Mouse (Mus musculus) testis, postnatal 14 days (tissue): ENCODE results near the gene Fpr2.
A peak's percentile ranks its signal among the peaks of the same experiment; 100 is the strongest.
"Not testable (repeated sequence)": the region's sequence is repeated elsewhere in the genome, so short reads cannot be mapped to it uniquely, and the experiment has no call there.

Experiments used
- DNase-seq: peaks from one replicate; pipeline ENCODE4 v3.0.0; 2021; ENCODE audit warnings: low spot score

Fpr2 gene

DNA sequence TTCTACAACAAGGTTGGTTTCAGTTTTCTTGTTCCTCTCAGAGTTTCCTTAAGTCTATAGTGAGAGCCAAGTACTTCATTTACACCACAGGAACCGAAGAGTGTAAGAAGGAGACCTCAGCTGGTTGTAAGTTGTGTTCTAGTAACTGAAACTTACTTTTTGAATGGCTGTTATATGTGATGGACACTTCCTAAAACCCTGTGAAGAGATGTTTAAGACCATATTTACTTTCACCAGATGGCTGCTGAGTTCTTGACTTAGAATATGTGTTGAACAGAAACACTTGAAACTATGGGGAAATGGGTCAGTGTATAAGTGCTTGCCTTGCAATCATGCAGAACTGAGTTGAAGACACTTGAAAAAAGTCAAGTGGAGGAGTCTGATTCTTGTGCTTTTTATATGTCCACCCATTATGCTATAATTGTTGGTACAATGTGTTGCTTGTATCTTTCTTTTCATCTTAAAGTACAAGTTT, at the start of gene Fpr2, which contains the start of gene Fpr3:
Gene Fpr2, plus strand, starts transcription at position 51 of the 475 bp plus-strand sequence.
Gene Fpr3, plus strand, starts transcription at position 79 of the 475 bp plus-strand sequence.
- DNase-seq: no peak

DNA sequence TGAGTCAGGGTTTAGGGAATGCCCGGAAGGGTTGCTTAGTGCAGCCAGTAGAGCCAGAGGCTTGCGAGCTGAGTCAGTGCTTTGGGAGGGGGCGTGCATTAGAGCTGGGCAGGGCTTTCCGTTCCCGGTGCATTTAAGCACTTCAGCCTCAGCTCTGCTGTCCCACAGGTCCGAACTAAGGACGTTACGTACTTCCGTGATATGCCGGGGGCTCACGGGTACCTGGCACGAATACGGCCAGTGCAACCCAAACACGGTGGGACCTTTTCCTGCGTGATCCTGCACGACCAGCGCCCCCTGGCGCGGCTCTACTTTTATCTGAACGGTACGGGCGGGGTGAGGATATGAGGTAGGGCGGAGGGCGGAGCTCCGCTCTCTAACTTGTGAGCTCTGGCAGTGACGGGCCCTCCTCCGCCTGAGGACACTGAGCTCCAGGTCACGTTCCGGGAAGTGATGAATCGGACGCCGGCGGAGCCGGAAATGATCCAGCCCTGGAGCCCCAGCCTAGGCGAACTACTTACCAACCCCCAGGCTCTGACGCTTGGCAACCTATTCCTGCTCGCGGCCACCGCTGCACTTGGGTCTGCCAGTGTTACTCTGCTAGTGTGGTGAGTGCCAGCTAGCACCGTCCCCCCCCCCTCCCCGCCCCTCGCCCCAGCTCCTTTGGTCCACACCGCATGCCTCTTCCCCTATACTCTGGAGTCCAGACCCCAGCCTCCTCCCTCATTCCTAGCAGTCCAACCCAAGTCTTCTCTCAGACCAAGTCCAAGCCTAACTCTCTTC, 49.5 kb upstream of the Fpr2 start:
- peak; percentile 90 for DNase-seq

DNA sequence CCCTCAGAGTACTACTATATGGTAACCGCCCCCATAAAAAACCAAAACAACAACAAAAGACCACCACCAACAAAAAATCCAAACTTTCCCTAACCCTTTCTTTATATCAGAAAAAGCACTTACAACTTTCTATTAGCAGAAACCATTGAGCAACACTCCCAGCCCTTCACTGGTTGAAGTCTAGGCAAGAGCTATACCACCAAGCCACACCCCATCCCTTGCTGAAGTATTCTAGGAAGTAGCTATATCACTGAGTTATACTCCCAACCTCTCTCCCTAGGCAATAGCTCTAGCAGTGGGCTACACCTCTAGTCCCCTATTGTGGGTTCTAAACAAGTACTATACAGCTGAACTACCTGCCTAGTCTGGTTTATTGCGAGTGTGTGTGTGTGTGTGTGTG, 48.3 kb upstream of the Fpr2 start:
- DNase-seq: no peak

DNA sequence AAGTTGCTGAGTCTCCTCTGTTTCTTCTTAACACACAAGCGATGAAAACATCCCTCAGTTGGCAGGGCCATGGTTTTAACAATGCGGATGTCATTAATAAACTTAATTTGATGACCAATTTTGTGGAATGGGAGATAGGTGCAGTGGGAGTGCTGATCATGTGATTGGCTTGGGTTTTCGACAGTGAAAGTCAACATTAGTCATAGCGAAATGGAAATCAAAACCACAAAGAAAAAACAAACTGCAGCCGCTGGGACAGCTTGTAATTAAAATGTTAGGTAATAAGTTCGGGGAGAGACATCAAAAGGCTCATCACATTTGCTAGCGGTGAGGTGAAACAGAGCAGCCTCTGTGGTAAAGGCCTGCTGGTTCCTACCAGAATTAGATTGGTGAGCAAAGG, 46.8 kb upstream of the Fpr2 start:
- no peak for DNase-seq

DNA sequence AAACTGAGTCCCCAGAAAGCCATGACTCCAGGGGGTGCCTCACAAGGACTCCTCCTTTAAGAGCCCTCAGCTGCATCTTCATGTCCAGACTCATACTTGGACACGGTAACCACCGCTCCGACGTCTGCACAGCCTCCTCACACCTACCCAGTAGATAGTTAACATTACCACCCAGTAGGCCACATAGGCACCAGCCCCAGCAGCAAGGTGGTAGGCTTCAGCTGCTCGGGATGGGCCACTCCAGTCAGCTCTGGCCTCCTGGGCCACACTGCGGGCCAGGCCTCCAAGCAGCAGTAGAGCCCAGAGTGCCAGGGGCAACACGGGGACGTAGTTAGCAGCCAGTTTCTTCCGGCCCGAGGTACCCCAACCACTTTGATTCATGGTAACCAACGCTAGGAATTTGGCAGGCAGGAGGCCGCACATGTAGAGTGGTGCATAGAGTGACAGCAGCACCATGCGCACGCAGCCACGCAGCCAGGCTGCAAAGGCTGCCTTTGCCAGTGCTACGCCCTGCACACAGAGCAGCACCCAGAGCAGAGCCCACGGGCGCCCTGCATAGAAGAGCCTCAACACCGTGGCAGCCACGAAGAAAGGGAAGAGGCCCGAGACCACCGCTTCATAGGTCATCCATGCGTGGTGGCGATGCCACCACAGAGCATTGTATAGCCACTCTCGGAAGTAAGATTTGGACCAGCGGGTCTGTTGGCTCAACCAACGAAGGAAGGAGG, 43.9 kb upstream of the Fpr2 start:
- no peak for DNase-seq

DNA sequence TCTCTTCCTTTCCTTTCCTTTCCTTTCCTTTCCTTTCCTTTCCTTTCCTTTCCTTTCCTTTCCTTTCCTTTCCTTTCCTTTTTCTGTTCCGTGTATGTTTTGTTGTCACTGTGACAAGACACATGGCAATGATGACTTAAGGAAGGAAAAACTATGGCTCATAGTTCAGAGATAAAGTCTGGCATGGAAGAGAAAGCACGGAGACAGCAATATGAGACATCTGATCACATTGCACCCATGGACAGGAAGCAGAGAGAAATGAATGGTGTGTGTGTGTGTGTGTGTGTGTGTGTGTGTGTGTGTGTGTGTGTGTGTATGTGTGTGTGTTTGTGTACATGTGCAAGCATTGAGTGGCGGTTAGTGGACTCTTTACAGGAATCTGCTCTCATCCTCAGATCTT, 43.0 kb upstream of the Fpr2 start:
- not testable (repeated sequence) for DNase-seq

DNA sequence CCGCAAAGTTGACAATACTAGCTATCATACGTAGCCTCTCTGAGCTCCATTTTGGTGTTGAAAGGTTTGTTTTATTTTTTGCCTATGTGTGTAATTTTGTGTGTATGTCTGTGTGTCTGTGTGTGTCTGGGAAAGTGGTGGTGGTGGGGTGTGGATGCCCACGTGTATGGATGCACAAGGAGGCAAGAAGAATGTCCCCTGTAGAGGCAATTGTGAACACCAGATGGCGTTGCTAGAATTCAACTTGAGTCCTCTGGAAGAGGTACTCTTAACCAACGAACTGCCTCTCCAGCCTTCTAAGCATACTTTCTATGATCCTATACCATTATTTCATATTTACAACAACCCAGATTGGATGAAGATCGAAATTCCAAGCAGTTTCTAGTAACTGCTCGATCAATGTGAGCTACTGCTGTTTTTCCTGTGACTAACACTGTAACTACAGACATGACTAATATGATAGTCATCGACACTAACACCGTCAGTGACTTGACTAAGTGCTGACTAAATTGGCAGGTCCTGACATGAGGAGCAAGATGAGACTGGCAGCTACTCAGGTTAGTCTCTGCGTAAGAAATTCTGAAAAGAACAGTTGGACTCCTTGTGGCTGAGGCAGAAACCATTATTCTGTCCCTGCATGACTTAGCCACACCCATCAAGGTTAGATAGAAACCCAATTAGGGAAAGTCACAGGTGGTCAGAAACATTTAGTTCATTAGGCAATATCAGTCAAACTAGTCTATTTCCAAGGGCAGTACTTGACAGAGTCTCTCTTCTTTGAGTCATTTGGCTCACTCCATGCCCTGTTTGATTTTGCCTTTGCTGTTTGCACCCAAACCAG, 42.2 kb upstream of the Fpr2 start:
- DNase-seq: no peak

DNA sequence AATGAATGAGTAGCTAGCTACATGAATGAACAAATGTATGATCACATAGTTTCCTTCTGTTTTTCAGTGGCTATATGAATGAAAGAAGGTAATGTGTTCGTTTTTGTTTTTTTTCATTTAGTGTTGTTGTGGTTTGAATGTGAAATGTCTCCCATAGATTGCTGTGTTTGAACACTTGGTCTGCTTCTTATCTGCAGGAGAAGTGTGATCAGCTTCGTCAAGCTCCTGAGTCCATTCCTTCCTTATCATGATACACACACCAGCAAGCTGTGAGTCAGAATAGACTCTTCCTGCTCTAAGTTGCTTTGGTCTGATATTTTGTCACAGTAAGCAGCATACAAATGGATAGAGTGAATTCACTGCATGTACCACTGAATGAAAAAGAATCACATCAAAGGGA, 38.6 kb upstream of the Fpr2 start:
- no peak for DNase-seq

DNA sequence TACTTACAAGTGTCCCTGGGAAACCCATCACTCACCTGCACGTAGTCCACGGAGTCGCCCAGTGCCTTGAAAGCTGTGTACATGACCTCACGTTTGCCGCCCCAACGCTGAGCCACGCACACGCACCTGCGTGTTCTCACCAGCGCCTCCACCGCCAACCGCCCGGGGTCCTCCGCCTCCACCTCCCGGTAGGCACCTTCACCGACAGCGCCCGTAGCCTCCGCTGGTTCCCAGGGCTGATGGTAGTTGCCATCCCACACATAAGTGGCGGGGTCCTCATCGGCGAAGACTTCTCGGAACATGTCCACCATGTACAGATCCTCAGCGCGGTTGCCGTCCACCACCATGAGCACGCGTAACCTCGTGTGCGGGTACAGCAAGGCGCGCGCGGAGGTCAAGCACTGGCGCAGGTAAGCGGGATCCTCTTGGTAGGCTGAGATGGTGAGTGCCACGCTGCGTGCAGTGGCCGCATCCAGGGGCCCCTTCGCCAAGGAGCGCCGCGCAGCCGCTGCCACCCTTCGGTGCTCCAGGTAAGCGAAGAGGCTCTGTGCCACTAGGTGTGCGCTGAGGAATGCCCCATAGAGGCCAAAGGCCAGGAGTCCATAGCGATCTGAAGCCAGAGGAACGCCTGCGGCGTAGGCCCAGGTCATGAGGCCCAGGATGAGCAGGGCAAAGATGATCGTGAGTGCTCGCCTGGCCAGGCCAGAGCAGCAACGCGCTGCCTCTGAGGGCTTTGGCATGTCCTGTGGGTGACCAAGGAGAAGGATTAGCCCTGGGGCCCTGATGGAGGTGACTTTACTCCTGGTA, 37.5 kb upstream of the Fpr2 start:
- DNase-seq: no peak

DNA sequence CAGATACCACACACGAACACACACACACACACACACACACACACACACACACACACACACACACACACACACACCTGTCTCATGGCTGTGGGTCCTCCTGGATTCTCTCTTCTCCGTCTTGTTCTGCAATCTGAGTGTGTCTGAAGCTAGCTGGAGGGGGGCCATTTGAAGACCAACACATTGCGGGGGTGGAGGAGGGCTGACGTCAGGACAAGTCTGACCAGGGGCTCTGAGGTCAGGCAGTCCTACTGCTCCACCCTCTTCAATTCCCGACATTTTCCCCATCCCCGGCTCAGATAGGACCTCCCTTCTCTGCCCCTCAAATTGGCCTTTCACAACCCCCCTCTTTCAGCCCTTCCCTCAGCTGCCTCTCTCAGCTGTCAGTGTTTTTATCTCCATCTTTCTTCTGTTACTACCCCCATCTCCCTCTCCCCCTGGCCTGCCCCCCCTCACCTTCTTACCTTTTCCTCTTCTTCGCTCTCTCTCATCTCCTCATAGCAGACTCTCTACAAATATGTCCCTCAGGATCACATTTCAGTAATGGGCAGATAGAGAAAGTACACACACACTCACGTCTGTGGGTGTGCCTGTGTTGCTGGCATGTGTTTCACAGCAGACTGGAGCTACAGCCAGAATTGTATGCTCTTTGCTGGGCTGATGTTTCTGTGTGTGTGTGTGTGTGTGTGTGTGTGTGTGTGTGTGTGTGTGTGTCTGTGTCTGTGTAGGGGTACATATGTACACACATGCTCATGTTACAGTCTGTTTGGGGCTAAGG, 32.4 kb upstream of the Fpr2 start, which contains the start of gene Has1:
Gene Has1, minus strand, starts transcription at position 142 of the 775 bp plus-strand sequence.
- DNase-seq: no peak

DNA sequence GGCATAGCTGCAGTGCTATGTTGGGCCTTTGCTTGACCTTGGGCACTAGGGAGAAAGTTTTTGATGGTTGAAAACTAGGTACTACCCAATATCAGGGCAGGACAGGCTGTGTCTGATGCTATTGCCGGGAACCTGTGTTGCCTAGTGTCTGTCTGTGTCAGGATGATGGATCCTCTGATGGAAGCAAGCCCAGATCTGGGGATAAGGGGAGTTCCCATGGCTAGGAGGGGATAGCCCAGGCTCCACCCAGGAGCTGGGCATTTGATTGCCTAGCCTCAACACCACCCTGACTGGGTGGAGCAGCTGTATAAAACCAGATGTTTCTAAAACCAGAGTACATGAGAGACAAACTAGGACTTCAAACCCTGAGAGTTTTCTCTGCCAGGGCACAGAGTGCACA, 31.0 kb upstream of the Fpr2 start:
- no peak for DNase-seq

DNA sequence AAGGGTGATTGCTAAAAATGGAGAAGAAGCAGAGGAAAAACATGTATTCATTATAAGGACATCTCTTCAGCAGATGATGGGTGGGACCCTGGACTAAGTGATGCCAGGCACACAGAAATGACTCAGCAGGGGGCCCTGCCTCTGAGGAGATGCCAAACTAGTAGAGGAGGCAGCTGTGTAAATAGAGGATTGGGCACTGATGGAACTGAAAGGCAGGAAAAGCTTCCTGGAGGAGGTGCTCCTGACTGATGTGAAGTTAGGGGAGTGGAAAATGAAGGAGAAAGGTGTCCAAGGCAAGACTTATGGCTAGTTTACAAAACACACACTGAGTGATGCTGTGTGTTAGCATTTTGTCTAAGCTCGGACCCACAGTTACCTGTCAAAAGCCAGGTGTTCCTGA, 30.2 kb upstream of the Fpr2 start:
- no peak for DNase-seq

DNA sequence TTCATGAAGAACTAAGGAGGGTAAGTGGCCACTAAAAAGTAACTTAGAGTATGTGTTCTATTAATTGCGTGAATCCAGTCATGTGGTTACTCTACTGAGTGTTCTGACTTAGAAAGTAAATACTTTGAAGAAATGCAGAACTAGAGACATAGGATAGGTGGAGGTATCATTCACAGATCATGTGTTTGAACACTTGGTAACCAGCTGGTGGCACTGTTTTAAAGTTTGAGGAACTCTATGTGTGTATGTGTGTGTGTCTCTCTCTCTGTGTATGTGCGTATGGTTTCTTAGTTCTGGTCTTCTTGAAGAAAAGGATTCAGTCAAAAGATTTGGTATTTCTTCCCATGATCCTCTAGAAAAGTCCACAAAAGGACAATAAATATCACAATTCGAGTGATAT, 27.5 kb upstream of the Fpr2 start:
- DNase-seq: no peak

DNA sequence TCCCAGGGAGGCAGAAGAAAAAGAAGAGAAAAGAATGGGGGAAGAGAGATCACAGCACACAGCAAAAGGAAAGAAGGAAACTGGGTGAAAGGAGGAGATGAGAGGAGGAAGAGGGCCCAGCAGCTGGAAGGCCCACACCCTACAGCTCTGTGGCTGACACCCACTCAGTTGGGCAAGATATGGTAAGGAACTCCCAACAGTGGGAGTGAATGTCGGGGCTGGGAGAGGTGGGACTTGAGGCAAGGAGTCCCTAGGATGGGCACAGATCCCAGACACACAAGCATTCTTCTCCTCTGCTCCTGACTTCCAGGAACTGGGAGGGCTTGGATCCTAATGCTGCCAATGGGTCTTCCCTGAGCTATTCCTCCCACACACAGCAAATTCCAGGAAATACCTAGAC, 25.3 kb upstream of the Fpr2 start:
- peak; percentile 10 for DNase-seq

DNA sequence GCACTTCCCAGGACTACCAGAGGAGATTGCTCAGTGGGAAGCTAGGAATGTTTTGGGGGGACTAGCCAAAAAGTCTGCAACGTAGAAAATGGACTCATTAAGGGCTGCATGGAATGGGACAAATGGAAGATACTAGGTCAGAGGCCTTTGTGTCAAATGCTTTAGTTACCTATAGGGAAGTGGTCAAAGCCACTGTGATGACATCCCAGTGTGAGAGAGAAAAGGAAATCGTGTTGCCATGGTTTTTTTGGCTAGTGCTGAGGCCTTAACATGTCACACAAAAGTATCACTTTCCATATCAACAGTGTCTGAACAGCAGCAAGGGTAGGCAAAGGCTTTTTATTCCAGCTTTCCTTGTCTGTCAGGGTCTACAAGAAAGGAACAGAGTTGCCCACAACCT, 22.5 kb upstream of the Fpr2 start:
- DNase-seq: no peak

DNA sequence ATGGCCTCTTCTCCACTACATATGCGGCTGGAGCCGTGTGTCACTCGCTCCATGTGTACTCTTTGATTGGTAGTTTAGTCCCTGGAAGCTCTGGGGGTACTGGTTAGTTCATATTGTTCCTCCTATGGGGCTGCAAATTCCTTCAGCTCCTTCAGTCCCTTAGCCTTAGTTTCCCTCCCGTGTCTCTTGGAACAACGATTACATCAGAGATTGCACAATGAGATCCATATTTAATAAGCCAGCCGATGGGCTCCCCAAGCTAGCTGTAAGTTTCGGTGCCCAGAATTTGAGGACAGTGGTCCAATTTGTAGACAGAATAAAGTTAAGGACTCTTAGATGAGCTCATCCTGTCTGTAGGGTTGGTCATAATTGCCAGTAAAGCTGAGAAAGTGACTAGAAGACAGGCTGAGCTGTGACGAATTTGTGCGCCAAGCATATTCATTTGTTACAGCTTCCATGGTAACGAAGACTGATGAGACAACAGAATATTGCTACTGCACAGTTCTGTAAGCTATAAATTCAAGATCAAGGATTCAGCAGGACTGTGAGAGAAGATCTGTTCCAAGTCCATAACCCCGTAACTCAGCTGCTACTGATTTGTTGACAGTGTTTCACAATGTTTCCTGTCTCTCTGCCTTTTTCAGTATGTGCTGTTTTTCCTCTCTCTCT, 20.7 kb upstream of the Fpr2 start:
- no peak for DNase-seq

DNA sequence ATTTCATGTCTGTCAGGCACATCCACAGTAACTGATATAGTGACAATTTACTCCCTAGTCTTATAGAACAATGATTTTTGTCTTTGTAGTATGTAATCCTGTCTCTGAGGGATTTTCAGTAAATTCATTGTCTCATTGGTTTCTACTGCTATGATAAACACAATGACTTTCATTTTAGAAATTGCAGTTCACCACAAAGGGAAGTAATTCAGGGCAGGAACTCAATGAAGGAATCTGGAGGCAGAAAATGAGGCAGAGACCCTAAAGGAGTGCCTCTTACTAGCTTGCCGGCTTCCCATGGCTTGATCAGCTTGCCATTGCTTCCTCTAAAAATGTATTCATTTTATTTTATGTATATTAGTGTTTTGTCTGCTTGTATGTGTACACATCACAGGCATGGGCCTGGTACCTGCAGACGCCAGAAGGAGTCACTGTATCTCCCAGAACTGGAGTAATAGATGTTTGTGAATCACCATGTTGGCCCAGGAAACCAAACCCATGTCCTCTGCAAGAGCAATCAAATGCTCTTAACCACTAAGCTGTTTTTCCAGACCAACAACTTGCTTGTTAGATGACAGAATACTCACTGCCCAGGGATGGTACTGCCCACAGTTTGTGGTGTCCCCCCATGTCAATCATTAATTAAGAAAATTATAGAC, 16.6 kb upstream of the Fpr2 start:
- DNase-seq: no peak

DNA sequence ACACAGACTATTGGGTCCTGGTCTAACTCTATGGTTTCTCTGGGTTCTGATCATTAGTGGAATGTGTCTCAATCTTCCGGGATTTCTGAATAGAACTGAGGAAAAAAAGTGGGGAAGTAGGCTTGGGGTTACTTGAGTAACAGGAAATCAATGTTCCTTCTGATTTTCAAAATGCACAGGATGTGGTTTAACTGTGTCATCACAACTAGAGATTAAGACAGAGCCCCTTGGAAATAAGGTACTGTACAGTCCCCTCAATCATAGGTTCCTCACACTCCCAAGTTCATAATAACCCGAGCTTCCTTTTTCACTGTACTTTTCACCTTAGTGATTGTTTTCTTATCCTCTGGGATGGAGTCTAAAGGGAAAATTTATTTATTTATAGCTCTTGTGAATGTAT, 15.9 kb upstream of the Fpr2 start:
- no peak for DNase-seq

DNA sequence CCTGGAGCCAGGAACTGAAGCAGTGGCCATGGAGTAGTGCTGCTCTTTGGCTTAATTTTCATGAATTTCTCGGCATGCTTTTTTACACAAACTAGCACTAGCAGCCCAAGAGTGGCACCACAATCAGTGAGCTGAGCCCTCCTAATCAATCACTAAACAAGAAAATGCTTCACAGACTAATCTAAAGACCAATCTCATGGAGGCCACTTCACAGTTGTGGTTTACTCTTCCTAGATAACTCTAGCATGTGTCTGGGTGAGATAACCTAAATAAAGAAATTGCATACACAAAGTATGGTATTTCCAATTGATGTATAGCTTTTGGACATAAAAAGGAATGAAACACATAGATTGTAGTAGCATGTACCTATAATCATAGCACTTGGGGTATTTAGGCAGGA, 8.3 kb upstream of the Fpr2 start:
- DNase-seq: no peak

DNA sequence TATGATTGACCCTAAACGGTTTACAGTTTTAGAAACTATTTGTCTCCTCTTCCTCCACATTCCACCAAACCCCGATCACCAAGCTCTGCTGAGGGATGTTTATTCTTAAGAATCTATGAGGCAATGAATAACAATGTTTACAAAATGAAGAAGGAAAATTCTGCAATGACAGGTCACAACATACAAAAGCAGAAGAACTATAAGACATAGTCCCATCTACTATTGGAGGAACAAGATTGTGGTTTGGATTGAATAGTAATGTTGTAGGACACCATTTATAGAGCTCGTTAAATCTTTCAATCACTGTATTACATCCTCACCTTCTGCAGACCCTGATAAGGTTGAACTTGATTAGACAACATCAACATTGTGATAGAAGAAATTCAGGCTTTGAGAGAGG, 5.0 kb upstream of the Fpr2 start:
- no peak for DNase-seq
